Mouse (Mus musculus) midbrain, postnatal 0 days (tissue): Measurements from ENCODE around the gene Gramd1b. TPM values are rescaled to one million over a fixed set of nuclear protein-coding genes. Genes with fewer than 3 reads are reported as not detected.
A peak's percentile ranks its signal among the peaks of the same experiment; 100 is the strongest.

Experiments used
- ATAC-seq: fragments of 200-750 bp; cut with Nextera tagmentation; 2 replicates; pipeline ENCODE4 v1.8.0; 2017; ENCODE audit warnings: moderate number of reproducible peaks, mild to moderate bottlenecking, moderate TSS enrichment, moderate library complexity; ENCODE audit not compliant: low FRiP score
- DNase-seq: peaks from one replicate; pipeline ENCODE4 v3.0.0-alpha.2; 2015; ENCODE audit warnings: low spot score
- H3K27ac ChIP-seq: fragments of 300-500 bp; sonication (generic); 2 replicates; pipeline ENCODE4 v1.5.1; 2014; ENCODE audit warnings: low read depth, mild to moderate bottlenecking, low read length, mixed read lengths
- H3K27me3 ChIP-seq: fragments of 300-500 bp; sonication (generic); 2 replicates; pipeline ENCODE4 v1.6.1; 2014; ENCODE audit warnings: low read length, control low read depth, mixed read lengths; ENCODE audit not compliant: insufficient read depth
- H3K36me3 ChIP-seq: fragments of 300-500 bp; sonication (generic); 2 replicates; pipeline ENCODE4 v1.6.1; 2014; ENCODE audit warnings: low read length, control low read depth, mixed read lengths; ENCODE audit not compliant: insufficient read depth
- H3K4me1 ChIP-seq: fragments of 300-500 bp; sonication (generic); 2 replicates; pipeline ENCODE4 v1.6.1; 2014; ENCODE audit warnings: mild to moderate bottlenecking, control low read depth, antibody characterized with exemption, low read length, mixed read lengths; ENCODE audit not compliant: insufficient read depth
- H3K4me2 ChIP-seq: fragments of 300-500 bp; sonication (generic); 2 replicates; pipeline ENCODE4 v1.6.1; 2014; ENCODE audit warnings: low read depth, mild to moderate bottlenecking, low read length, mixed read lengths; ENCODE audit not compliant: poor library complexity, severe bottlenecking
- H3K4me3 ChIP-seq: fragments of 300-500 bp; sonication (generic); 2 replicates; pipeline ENCODE4 v1.5.1; 2014; ENCODE audit warnings: low read depth, mild to moderate bottlenecking, low read length, moderate library complexity
- H3K9ac ChIP-seq: fragments of 300-500 bp; sonication (generic); replicated peaks from 2 replicates; pipeline ENCODE4 v1.6.1; 2014; ENCODE audit warnings: mild to moderate bottlenecking, low read length, moderate library complexity, mixed read lengths; ENCODE audit not compliant: poor library complexity, severe bottlenecking
- H3K9me3 ChIP-seq: fragments of 300-500 bp; sonication (generic); 2 replicates; pipeline ENCODE4 v1.6.1; 2016; ENCODE audit warnings: low read length, control low read depth
- CTCF ChIP-seq: IDR thresholded peaks from 2 replicates; pipeline ENCODE4 v1.5.1; 2016; ENCODE audit warnings: antibody characterized with exemption, mild to moderate bottlenecking
- WGBS: fragments of 180-500 bp; shearing (Covaris S2); extraction: QIAGEN DNeasy Blood & Tissue Kit; methylation state at CpG from one replicate; pipeline ENCODE4 v1.1.7; 2014; 5-methylcytosine and 5-hydroxymethylcytosine counted together
- polyA plus RNA-seq: library from polyadenylated mRNA; unstranded; fragments of >200 nt; fragmentation: Nextera tagmentation; extraction: Ambion mirVana; gene quantifications from 2 replicates; pipeline ENCODE4 v1.2.1, GENCODE M21; 2015
- total RNA-seq: library from RNA; depleted of rRNA; stranded (reverse); fragments of >200 nt; gene quantifications from 2 replicates; pipeline ENCODE4 v1.2.3, GENCODE M21; 2014

The Gramd1b gene
- total and polyA plus RNA-seq, 2 experiments from 2014 or later = 19.1 to 48.3 TPM

- no peak overlapping the region for H3K4me2 ChIP-seq
- H3K27me3 ChIP-seq = no peaks in the 10 kb centered on the region
- H3K9me3 ChIP-seq = no peaks in the 10 kb centered on the region
- H3K9ac ChIP-seq = no peak overlapping the region
- no peak for TF ChIP-seq CTCF
- H3K36me3 ChIP-seq = no peaks in the 10 kb centered on the region
- H3K4me1 ChIP-seq = peaks cover 7% of the 10 kb centered on the region; the same call in 1 of the 2 replicates
- no peak overlapping the region for H3K4me3 ChIP-seq
- 84% methylated on average over 8 of the region's 8 CpGs for WGBS
- no peak overlapping the region for H3K27ac ChIP-seq
- ATAC-seq (no peak), DNase-seq (no peak)
Measured at GRCm38 (mm10) chr9:40439973-40440687, 91.1 kb downstream of the Gramd1b start.

DNA sequence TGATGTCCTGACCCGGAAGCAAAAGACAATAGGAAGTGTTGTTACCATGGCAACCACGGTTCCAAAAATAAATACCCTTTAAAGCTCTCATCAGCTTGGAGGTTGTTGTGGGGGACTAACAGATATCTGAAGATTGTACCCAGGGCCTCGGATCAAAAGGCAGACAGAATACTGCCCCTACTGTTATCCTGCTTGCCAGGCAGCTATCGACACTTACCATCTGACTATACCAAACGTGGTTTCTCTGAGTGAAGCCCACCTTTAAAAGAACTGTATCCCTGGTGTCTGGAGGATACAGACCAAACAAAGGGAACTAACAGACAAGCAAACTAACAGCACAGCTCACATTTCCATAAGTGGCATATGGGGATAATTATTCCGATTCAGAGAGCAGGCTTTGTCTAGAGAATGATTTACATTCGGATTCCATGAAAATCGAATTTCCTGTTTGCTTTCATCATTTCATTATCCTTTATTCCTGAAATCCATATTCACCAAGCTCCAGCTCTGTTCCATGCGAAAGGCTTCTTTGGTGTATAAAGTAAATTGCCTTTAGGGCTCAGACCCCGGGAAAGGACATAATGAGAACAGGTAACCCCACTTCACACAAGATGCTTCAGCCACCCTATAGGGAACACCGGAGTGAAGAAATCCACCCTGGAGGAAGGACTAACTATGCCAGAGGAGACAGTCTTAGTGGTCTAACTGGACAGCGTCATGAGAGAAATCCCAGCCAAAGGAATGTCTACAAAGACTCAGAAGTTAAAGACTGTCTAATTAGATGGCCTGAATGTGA lies 92.3 kb downstream of the Gramd1b start:
- ATAC-seq = no peak
- DNase-seq = peak; percentile 73
- H3K9ac ChIP-seq = no peak overlapping the region
- 38% methylated on average over 12 of the region's 12 CpGs for WGBS
- H3K4me1 ChIP-seq = peaks cover 7% of the 10 kb centered on the region; the same call in 1 of the 2 replicates
- TF ChIP-seq CTCF = peak; percentile 36
- H3K4me3 ChIP-seq = no peak overlapping the region
- H3K9me3 ChIP-seq = no peaks in the 10 kb centered on the region
- H3K27me3 ChIP-seq = no peaks in the 10 kb centered on the region
- no peaks in the 10 kb centered on the region for H3K36me3 ChIP-seq
- H3K27ac ChIP-seq = peak overlapping the region; percentile 59; the same call in 1 of the 2 replicates
- H3K4me2 ChIP-seq = no peak overlapping the region

DNA sequence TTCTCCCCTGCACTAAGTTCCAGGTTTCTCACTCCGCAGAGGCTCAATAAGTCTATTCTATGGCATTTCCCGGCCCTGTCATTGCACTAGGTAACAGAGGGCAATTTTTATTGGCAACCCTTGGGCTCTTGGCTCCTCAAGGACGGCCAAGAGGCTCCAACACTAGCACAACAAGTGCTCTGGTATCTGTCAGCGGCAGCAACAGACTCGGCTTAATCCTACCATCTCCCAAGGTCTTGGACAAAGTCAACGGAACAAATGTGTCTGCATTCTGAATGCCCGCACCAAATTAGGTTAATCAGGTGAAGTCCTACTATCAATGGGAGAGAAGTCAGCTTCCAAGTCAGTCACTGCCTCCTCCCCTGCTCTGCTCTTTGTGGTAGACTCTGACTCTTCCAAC lies 93.3 kb downstream of the Gramd1b start:
- Histone ChIP-seq H3K9ac (no peak overlapping the region), H3K27ac (peak overlapping the region; percentile 59; the same call in 1 of the 2 replicates), H3K4me3 (no peak overlapping the region), H3K4me2 (no peak overlapping the region), H3K4me1 (peaks cover 7% of the 10 kb centered on the region; the same call in 1 of the 2 replicates), H3K27me3 (no peaks in the 10 kb centered on the region), H3K9me3 (no peaks in the 10 kb centered on the region), H3K36me3 (no peaks in the 10 kb centered on the region)
- ATAC-seq (no peak), DNase-seq (no peak)
- WGBS = 86% methylated on average over 7 of the region's 7 CpGs
- TF ChIP-seq CTCF = no peak

DNA sequence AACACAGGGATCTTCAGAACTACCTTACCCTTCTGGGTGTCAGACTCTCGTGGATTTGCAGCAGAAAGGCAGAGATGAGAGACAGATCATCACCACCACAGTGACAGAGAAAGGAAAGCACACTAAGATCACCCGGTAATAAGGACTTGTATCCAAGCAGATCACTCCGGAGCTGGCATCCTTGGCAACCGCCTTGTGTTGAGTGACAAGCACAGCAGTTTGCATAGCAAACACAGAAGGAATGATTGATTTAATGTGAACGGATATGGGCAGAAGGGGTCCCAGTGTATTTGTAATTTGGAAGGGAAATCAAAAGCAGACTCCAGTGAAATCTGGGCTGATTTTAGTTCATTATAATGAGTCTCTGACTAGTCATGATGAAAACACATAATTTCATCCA lies 97.9 kb downstream of the Gramd1b start:
- Histone ChIP-seq H3K9ac (no peak overlapping the region), H3K27ac (no peak overlapping the region), H3K4me1 (no peaks in the 10 kb centered on the region), H3K9me3 (no peaks in the 10 kb centered on the region), H3K27me3 (no peaks in the 10 kb centered on the region), H3K4me3 (no peak overlapping the region), H3K36me3 (no peaks in the 10 kb centered on the region), H3K4me2 (no peak overlapping the region)
- TF ChIP-seq CTCF = no peak
- DNase-seq (no peak), ATAC-seq (no peak)
- WGBS = 78% methylated on average over 5 of the region's 5 CpGs

DNA sequence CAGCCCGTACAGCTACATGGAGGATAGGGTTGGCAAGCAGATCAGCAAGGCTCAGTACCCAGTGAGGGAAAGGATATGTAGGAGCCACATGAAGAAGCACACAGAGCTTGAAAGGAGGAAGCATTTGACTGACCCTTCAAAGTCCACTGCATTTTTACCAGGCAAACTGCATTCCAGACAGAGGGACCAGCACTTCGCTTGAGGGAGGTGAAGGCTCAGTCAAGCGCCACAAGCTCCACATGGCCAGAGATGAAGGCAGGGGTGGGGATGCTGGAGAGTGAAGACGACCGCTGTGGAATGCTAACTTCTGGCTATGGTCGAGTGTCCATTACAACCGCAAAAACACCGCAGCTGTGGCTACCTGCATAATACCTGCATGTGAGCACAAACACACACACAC lies 100.2 kb downstream of the Gramd1b start:
- DNase-seq = no peak
- 87% methylated on average over 8 of the region's 8 CpGs for WGBS

GRCm38 (mm10) chr9:40427663-40428062 lies 103.5 kb downstream of the Gramd1b start:
- WGBS = 100% methylated on average over 2 of the region's 2 CpGs

More for the DNA sequence above, 100.2 kb downstream of the Gramd1b start:
- no peak for ATAC-seq
- no peak overlapping the region for H3K4me2 ChIP-seq
- no peak overlapping the region for H3K4me3 ChIP-seq
- H3K27me3 ChIP-seq = no peaks in the 10 kb centered on the region
- H3K4me1 ChIP-seq = no peaks in the 10 kb centered on the region
- no peak for TF ChIP-seq CTCF
- H3K36me3 ChIP-seq = no peaks in the 10 kb centered on the region
- no peak overlapping the region for H3K27ac ChIP-seq
- no peak overlapping the region for H3K9ac ChIP-seq
- no peaks in the 10 kb centered on the region for H3K9me3 ChIP-seq

More at GRCm38 (mm10) chr9:40427663-40428062, 103.5 kb downstream of the Gramd1b start:
- ATAC-seq (no peak), DNase-seq (no peak)
- H3K27ac ChIP-seq = no peak overlapping the region
- H3K4me3 ChIP-seq = no peak overlapping the region
- H3K4me1 ChIP-seq = no peaks in the 10 kb centered on the region
- no peaks in the 10 kb centered on the region for H3K27me3 ChIP-seq
- no peaks in the 10 kb centered on the region for H3K9me3 ChIP-seq
- H3K9ac ChIP-seq = no peak overlapping the region
- H3K36me3 ChIP-seq = no peaks in the 10 kb centered on the region
- H3K4me2 ChIP-seq = no peak overlapping the region
- no peak for TF ChIP-seq CTCF
